Mouse (Mus musculus): ENCODE measurements around the gene Upf2.

DNA sequence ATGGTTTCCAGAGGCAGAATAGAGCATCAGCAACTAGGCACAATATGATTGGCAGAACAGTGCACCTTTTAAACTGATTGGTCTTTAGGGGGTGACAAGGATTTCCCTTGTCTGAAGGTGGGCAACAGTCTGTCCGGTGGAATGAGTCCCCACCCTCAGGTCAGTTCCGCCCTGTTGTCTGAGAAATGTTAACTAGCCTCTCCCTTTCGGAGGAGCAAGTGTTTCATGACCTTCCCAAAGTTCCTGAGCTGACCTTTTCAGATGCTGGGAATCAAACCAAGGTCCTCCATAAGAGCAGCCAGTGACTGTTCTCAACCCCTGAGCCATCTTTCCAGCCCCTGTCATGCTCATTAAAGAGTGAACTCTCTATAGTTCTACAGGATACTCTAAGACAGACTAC is 4.4 kb upstream of the Upf2 start:
- TF ChIP-seq CTCF (IDR thresholded peaks at IDR 0.05; ENCODE audit: insufficient read depth, low read length) (no peak), POLR2A (IDR thresholded peaks at IDR 0.05; ENCODE audit: borderline replicate concordance, extremely low read depth, low read depth, low read length) (no peak)

Measured in lung, adult 2 months (tissue).